Mouse (Mus musculus) stomach, embryonic 16.5 days (tissue): ENCODE measurements at regions not wholly inside any gene's neighbourhood (a gene's known extent, or its start where the extent isn't known, plus 50 kb on each side); places are given as distances from the start of the nearest gene placed in this dataset.

ENCODE experiments used
- ATAC-seq: fragments of 200-750 bp; cut with Nextera tagmentation; 2 replicates; pipeline ENCODE4 v1.8.0; 2017; ENCODE audit warnings: moderate number of reproducible peaks, moderate TSS enrichment; ENCODE audit not compliant: insufficient read depth, low FRiP score
- H3K27ac ChIP-seq: fragments of 300-500 bp; sonication (generic); 2 replicates; pipeline ENCODE4 v1.5.1; 2014; ENCODE audit warnings: low read length
- H3K27me3 ChIP-seq: fragments of 300-500 bp; sonication (generic); 2 replicates; pipeline ENCODE4 v1.6.1; 2014; ENCODE audit warnings: low read length, control low read depth, mixed read lengths; ENCODE audit not compliant: control insufficient read depth, insufficient read depth
- H3K36me3 ChIP-seq: fragments of 300-500 bp; sonication (generic); 2 replicates; pipeline ENCODE4 v1.6.1; 2014; ENCODE audit warnings: low read length; ENCODE audit not compliant: control insufficient read depth, insufficient read depth
- H3K4me1 ChIP-seq: fragments of 300-500 bp; sonication (generic); 2 replicates; pipeline ENCODE4 v1.6.1; 2014; ENCODE audit warnings: low read length, control low read depth, mixed read lengths; ENCODE audit not compliant: control insufficient read depth, insufficient read depth
- H3K4me2 ChIP-seq: fragments of 300-500 bp; sonication (generic); 2 replicates; pipeline ENCODE4 v1.6.1; 2014; ENCODE audit warnings: low read depth, low read length, mixed read lengths
- H3K4me3 ChIP-seq: fragments of 300-500 bp; sonication (generic); replicated peaks from 2 replicates; pipeline ENCODE4 v1.5.1; 2014; ENCODE audit warnings: mild to moderate bottlenecking, low read length
- H3K9ac ChIP-seq: fragments of 300-500 bp; sonication (generic); 2 replicates; pipeline ENCODE4 v1.6.1; 2014; ENCODE audit warnings: low read length
- H3K9me3 ChIP-seq: fragments of 300-500 bp; sonication (generic); replicated peaks from 2 replicates; pipeline ENCODE4 v1.6.1; 2016; ENCODE audit warnings: low read length, control low read depth; ENCODE audit not compliant: control insufficient read depth
- whole genome bisulfite sequencing: fragments of 180-500 bp; shearing (Covaris S2); extraction: QIAGEN DNeasy Blood & Tissue Kit; methylation state at CpG from one replicate; pipeline ENCODE4 v1.1.7; 2014; 5-methylcytosine and 5-hydroxymethylcytosine counted together

GRCm38 (mm10) chr10:21492254-21492894 is 100.6 kb upstream of the 1700020N01Rik start:
- Histone ChIP-seq H3K4me1 (peaks cover 3% of the 10 kb centered on the region; the same call in 1 of the 2 replicates), H3K4me2 (no peak overlapping the region), H3K27ac (no peak overlapping the region), H3K36me3 (no peaks in the 10 kb centered on the region), H3K4me3 (no peak overlapping the region), H3K27me3 (no peaks in the 10 kb centered on the region), H3K9ac (no peak overlapping the region), H3K9me3 (no peaks in the 10 kb centered on the region)
- no peak for ATAC-seq
- 75% methylated on average over 7 of the region's 7 CpGs for WGBS

GRCm38 (mm10) chr10:21494536-21494935 is 98.4 kb upstream of the 1700020N01Rik start:
- Histone ChIP-seq H3K36me3 (no peaks in the 10 kb centered on the region), H3K4me1 (peaks cover 3% of the 10 kb centered on the region; the same call in 1 of the 2 replicates), H3K27me3 (no peaks in the 10 kb centered on the region), H3K4me3 (no peak overlapping the region), H3K9me3 (no peaks in the 10 kb centered on the region), H3K9ac (no peak overlapping the region), H3K27ac (no peak overlapping the region), H3K4me2 (no peak overlapping the region)
- 29% methylated on average over 1 of the region's 1 CpGs for WGBS
- ATAC-seq, result no peak

- no peaks in the 10 kb centered on the region for H3K9me3 ChIP-seq
- 77% methylated on average over 3 of the region's 3 CpGs for WGBS
- no peaks in the 10 kb centered on the region for H3K27me3 ChIP-seq
- H3K4me3 ChIP-seq, result no peak overlapping the region
- no peak overlapping the region for H3K9ac ChIP-seq
- no peak overlapping the region for H3K27ac ChIP-seq
- no peaks in the 10 kb centered on the region for H3K36me3 ChIP-seq
- no peak for ATAC-seq
- no peak overlapping the region for H3K4me2 ChIP-seq
- no peaks in the 10 kb centered on the region for H3K4me1 ChIP-seq
Observed at GRCm38 (mm10) chr10:21497110-21497509, 95.8 kb upstream of the 1700020N01Rik start.

- no peak overlapping the region for H3K9ac ChIP-seq
- 81% methylated on average over 4 of the region's 4 CpGs for WGBS
- no peaks in the 10 kb centered on the region for H3K9me3 ChIP-seq
- no peaks in the 10 kb centered on the region for H3K36me3 ChIP-seq
- H3K4me1 ChIP-seq, result no peaks in the 10 kb centered on the region
- no peaks in the 10 kb centered on the region for H3K27me3 ChIP-seq
- H3K4me3 ChIP-seq, result no peak overlapping the region
- no peak overlapping the region for H3K27ac ChIP-seq
- H3K4me2 ChIP-seq, result no peak overlapping the region
- ATAC-seq, result no peak
Observed at GRCm38 (mm10) chr10:21498143-21498542, 94.8 kb upstream of the 1700020N01Rik start.

GRCm38 (mm10) chr10:21501658-21502057 is 91.3 kb upstream of the 1700020N01Rik start:
- Histone ChIP-seq H3K4me3 (no peak overlapping the region), H3K9me3 (no peaks in the 10 kb centered on the region), H3K27me3 (no peaks in the 10 kb centered on the region), H3K27ac (no peak overlapping the region), H3K9ac (no peak overlapping the region), H3K4me2 (no peak overlapping the region), H3K36me3 (no peaks in the 10 kb centered on the region), H3K4me1 (no peaks in the 10 kb centered on the region)
- ATAC-seq, result no peak
- 85% methylated on average over 4 of the region's 4 CpGs for WGBS

GRCm38 (mm10) chr10:21504431-21504830 is 88.5 kb upstream of the 1700020N01Rik start:
- Histone ChIP-seq H3K27me3 (no peaks in the 10 kb centered on the region), H3K4me3 (no peak overlapping the region), H3K4me1 (no peaks in the 10 kb centered on the region), H3K36me3 (no peaks in the 10 kb centered on the region), H3K4me2 (no peak overlapping the region), H3K9ac (no peak overlapping the region), H3K27ac (peak overlapping the region; percentile 4; the same call in 1 of the 2 replicates), H3K9me3 (no peaks in the 10 kb centered on the region)
- ATAC-seq, result peak; percentile 40
- 71% methylated on average over 3 of the region's 3 CpGs for WGBS

GRCm38 (mm10) chr10:21511386-21511785 is 81.6 kb upstream of the 1700020N01Rik start:
- WGBS, result 54% methylated on average over 5 of the region's 5 CpGs
- H3K36me3 ChIP-seq, result no peaks in the 10 kb centered on the region

GRCm38 (mm10) chr10:21512486-21512885 is 80.5 kb upstream of the 1700020N01Rik start:
- no peaks in the 10 kb centered on the region for H3K36me3 ChIP-seq
- ATAC-seq, result no peak
- H3K27ac ChIP-seq, result no peak overlapping the region
- no peak overlapping the region for H3K4me2 ChIP-seq
- H3K27me3 ChIP-seq, result no peaks in the 10 kb centered on the region
- H3K4me1 ChIP-seq, result no peaks in the 10 kb centered on the region
- no peak overlapping the region for H3K9ac ChIP-seq
- H3K4me3 ChIP-seq, result no peak overlapping the region
- no peaks in the 10 kb centered on the region for H3K9me3 ChIP-seq
- WGBS, result 80% methylated on average over 13 of the region's 13 CpGs

More at GRCm38 (mm10) chr10:21511386-21511785, 81.6 kb upstream of the 1700020N01Rik start:
- no peak overlapping the region for H3K9ac ChIP-seq
- no peaks in the 10 kb centered on the region for H3K4me1 ChIP-seq
- H3K27me3 ChIP-seq, result no peaks in the 10 kb centered on the region
- no peak overlapping the region for H3K27ac ChIP-seq
- no peak for ATAC-seq
- no peak overlapping the region for H3K4me3 ChIP-seq
- H3K9me3 ChIP-seq, result no peaks in the 10 kb centered on the region
- no peak overlapping the region for H3K4me2 ChIP-seq

- WGBS, result 78% methylated on average over 6 of the region's 6 CpGs
- Histone ChIP-seq H3K27me3 (no peaks in the 10 kb centered on the region), H3K4me1 (no peaks in the 10 kb centered on the region), H3K36me3 (no peaks in the 10 kb centered on the region), H3K9ac (no peak overlapping the region), H3K4me2 (no peak overlapping the region), H3K9me3 (no peaks in the 10 kb centered on the region), H3K27ac (no peak overlapping the region), H3K4me3 (no peak overlapping the region)
- no peak for ATAC-seq
Observed at GRCm38 (mm10) chr10:21517721-21518120, 75.2 kb upstream of the 1700020N01Rik start.
